Mouse (Mus musculus): ENCODE data around the gene Rhoj.

Rhoj gene

GRCm38 (mm10) chr12:75291556-75291955 lies 16.6 kb upstream of the Rhoj start:
- no peak overlapping the region for H3K4me3 ChIP-seq (replicated peaks; ENCODE audit: low read length)
- no peaks in the 10 kb centered on the region for H3K9me3 ChIP-seq (ENCODE audit: low read length)
- no peaks in the 10 kb centered on the region for H3K27me3 ChIP-seq (ENCODE audit: insufficient read depth, low read length)
- no peaks in the 10 kb centered on the region for H3K36me3 ChIP-seq (ENCODE audit: insufficient read depth, low read length)
- no peaks in the 10 kb centered on the region for H3K4me1 ChIP-seq (replicated peaks; ENCODE audit: low read depth, low read length)
- TF ChIP-seq NANOG (IDR thresholded peaks at IDR 0.05; ENCODE audit: borderline replicate concordance, low read length) (no peak), POU5F1 (IDR thresholded peaks at IDR 0.05; ENCODE audit: borderline replicate concordance, low read length) (no peak), CTCF (conservative IDR thresholded peaks at IDR 0.05; ENCODE audit: low read length) (no peak)

- H3K9me3 ChIP-seq (ENCODE audit: low read length) = no peaks in the 10 kb centered on the region
- H3K4me1 ChIP-seq (replicated peaks; ENCODE audit: low read depth, low read length) = no peaks in the 10 kb centered on the region
- H3K36me3 ChIP-seq (ENCODE audit: insufficient read depth, low read length) = no peaks in the 10 kb centered on the region
- no peak for TF ChIP-seq NANOG (IDR thresholded peaks at IDR 0.05; ENCODE audit: borderline replicate concordance, low read length)
- TF ChIP-seq CTCF (conservative IDR thresholded peaks at IDR 0.05; ENCODE audit: low read length) = no peak
- TF ChIP-seq POU5F1 (IDR thresholded peaks at IDR 0.05; ENCODE audit: borderline replicate concordance, low read length) = no peak
- H3K4me3 ChIP-seq (replicated peaks; ENCODE audit: low read length) = no peak overlapping the region
- no peaks in the 10 kb centered on the region for H3K27me3 ChIP-seq (ENCODE audit: insufficient read depth, low read length)
Measured at GRCm38 (mm10) chr12:75292939-75293338, 15.2 kb upstream of the Rhoj start.

- TF ChIP-seq CTCF (conservative IDR thresholded peaks at IDR 0.05; ENCODE audit: low read length) (no peak), NANOG (IDR thresholded peaks at IDR 0.05; ENCODE audit: borderline replicate concordance, low read length) (no peak), POU5F1 (IDR thresholded peaks at IDR 0.05; ENCODE audit: borderline replicate concordance, low read length) (no peak)
- Histone ChIP-seq H3K27me3 (ENCODE audit: insufficient read depth, low read length) (no peaks in the 10 kb centered on the region), H3K4me1 (replicated peaks; ENCODE audit: low read depth, low read length) (no peaks in the 10 kb centered on the region)
Measured at GRCm38 (mm10) chr12:75299865-75300264, 8.3 kb upstream of the Rhoj start.

GRCm38 (mm10) chr12:75304132-75304531 lies 4.0 kb upstream of the Rhoj start:
- no peak for TF ChIP-seq POU5F1 (IDR thresholded peaks at IDR 0.05; ENCODE audit: borderline replicate concordance, low read length)
- TF ChIP-seq CTCF (conservative IDR thresholded peaks at IDR 0.05; ENCODE audit: low read length) = no peak
- TF ChIP-seq NANOG (IDR thresholded peaks at IDR 0.05; ENCODE audit: borderline replicate concordance, low read length) = no peak
- peaks cover 28% of the 10 kb centered on the region for H3K27me3 ChIP-seq (ENCODE audit: insufficient read depth, low read length)
- H3K4me1 ChIP-seq (replicated peaks; ENCODE audit: low read depth, low read length) = peaks cover 13% of the 10 kb centered on the region
- H3K9me3 ChIP-seq (ENCODE audit: low read length) = no peaks in the 10 kb centered on the region
- H3K4me3 ChIP-seq (replicated peaks; ENCODE audit: low read length) = no peak overlapping the region
- no peaks in the 10 kb centered on the region for H3K36me3 ChIP-seq (ENCODE audit: insufficient read depth, low read length)

More at GRCm38 (mm10) chr12:75299865-75300264, 8.3 kb upstream of the Rhoj start:
- no peak overlapping the region for H3K4me3 ChIP-seq (replicated peaks; ENCODE audit: low read length)
- no peaks in the 10 kb centered on the region for H3K9me3 ChIP-seq (ENCODE audit: low read length)
- no peaks in the 10 kb centered on the region for H3K36me3 ChIP-seq (ENCODE audit: insufficient read depth, low read length)

- Histone ChIP-seq H3K27me3 (ENCODE audit: insufficient read depth, low read length) (peaks cover 41% of the 10 kb centered on the region), H3K36me3 (ENCODE audit: insufficient read depth, low read length) (no peaks in the 10 kb centered on the region), H3K9me3 (ENCODE audit: low read length) (no peaks in the 10 kb centered on the region), H3K4me3 (replicated peaks; ENCODE audit: low read length) (no peak overlapping the region), H3K4me1 (replicated peaks; ENCODE audit: low read depth, low read length) (peaks cover 13% of the 10 kb centered on the region)
- TF ChIP-seq NANOG (IDR thresholded peaks at IDR 0.05; ENCODE audit: borderline replicate concordance, low read length) = no peak
- no peak for TF ChIP-seq CTCF (conservative IDR thresholded peaks at IDR 0.05; ENCODE audit: low read length)
- no peak for TF ChIP-seq POU5F1 (IDR thresholded peaks at IDR 0.05; ENCODE audit: borderline replicate concordance, low read length)
Measured at GRCm38 (mm10) chr12:75309756-75310155, 1.6 kb downstream of the Rhoj start.

- H3K36me3 ChIP-seq (ENCODE audit: insufficient read depth, low read length) = no peaks in the 10 kb centered on the region
- no peaks in the 10 kb centered on the region for H3K9me3 ChIP-seq (ENCODE audit: low read length)
- no peak for TF ChIP-seq CTCF (conservative IDR thresholded peaks at IDR 0.05; ENCODE audit: low read length)
- TF ChIP-seq NANOG (IDR thresholded peaks at IDR 0.05; ENCODE audit: borderline replicate concordance, low read length) = no peak
- no peak for TF ChIP-seq POU5F1 (IDR thresholded peaks at IDR 0.05; ENCODE audit: borderline replicate concordance, low read length)
- H3K4me1 ChIP-seq (replicated peaks; ENCODE audit: low read depth, low read length) = peaks cover 13% of the 10 kb centered on the region
- no peak overlapping the region for H3K4me3 ChIP-seq (replicated peaks; ENCODE audit: low read length)
- H3K27me3 ChIP-seq (ENCODE audit: insufficient read depth, low read length) = peaks cover 41% of the 10 kb centered on the region
Measured at GRCm38 (mm10) chr12:75310766-75311165, 2.6 kb downstream of the Rhoj start.

GRCm38 (mm10) chr12:75311879-75312278 lies 3.8 kb downstream of the Rhoj start:
- H3K4me1 ChIP-seq (replicated peaks; ENCODE audit: low read depth, low read length) = peaks cover 13% of the 10 kb centered on the region

GRCm38 (mm10) chr12:75313992-75314391 lies 5.9 kb downstream of the Rhoj start:
- Histone ChIP-seq H3K36me3 (ENCODE audit: insufficient read depth, low read length) (no peaks in the 10 kb centered on the region), H3K27me3 (ENCODE audit: insufficient read depth, low read length) (peaks cover 14% of the 10 kb centered on the region), H3K9me3 (ENCODE audit: low read length) (no peaks in the 10 kb centered on the region), H3K4me1 (replicated peaks; ENCODE audit: low read depth, low read length) (peaks cover 1% of the 10 kb centered on the region; the same call in 1 of the 2 replicates), H3K4me3 (replicated peaks; ENCODE audit: low read length) (no peak overlapping the region)
- no peak for TF ChIP-seq CTCF (conservative IDR thresholded peaks at IDR 0.05; ENCODE audit: low read length)
- TF ChIP-seq NANOG (IDR thresholded peaks at IDR 0.05; ENCODE audit: borderline replicate concordance, low read length) = no peak
- no peak for TF ChIP-seq POU5F1 (IDR thresholded peaks at IDR 0.05; ENCODE audit: borderline replicate concordance, low read length)

More at GRCm38 (mm10) chr12:75311879-75312278, 3.8 kb downstream of the Rhoj start:
- Histone ChIP-seq H3K9me3 (ENCODE audit: low read length) (no peaks in the 10 kb centered on the region), H3K36me3 (ENCODE audit: insufficient read depth, low read length) (no peaks in the 10 kb centered on the region), H3K4me3 (replicated peaks; ENCODE audit: low read length) (no peak overlapping the region), H3K27me3 (ENCODE audit: insufficient read depth, low read length) (peaks cover 33% of the 10 kb centered on the region)
- TF ChIP-seq POU5F1 (IDR thresholded peaks at IDR 0.05; ENCODE audit: borderline replicate concordance, low read length) (no peak), CTCF (conservative IDR thresholded peaks at IDR 0.05; ENCODE audit: low read length) (no peak), NANOG (IDR thresholded peaks at IDR 0.05; ENCODE audit: borderline replicate concordance, low read length) (no peak)

GRCm38 (mm10) chr12:75315851-75316250 lies 7.7 kb downstream of the Rhoj start:
- Histone ChIP-seq H3K9me3 (ENCODE audit: low read length) (no peaks in the 10 kb centered on the region), H3K4me3 (replicated peaks; ENCODE audit: low read length) (no peak overlapping the region), H3K36me3 (ENCODE audit: insufficient read depth, low read length) (no peaks in the 10 kb centered on the region), H3K27me3 (ENCODE audit: insufficient read depth, low read length) (peaks cover under 1% of the 10 kb centered on the region; the same call in 1 of the 2 replicates), H3K4me1 (replicated peaks; ENCODE audit: low read depth, low read length) (no peaks in the 10 kb centered on the region)
- TF ChIP-seq POU5F1 (IDR thresholded peaks at IDR 0.05; ENCODE audit: borderline replicate concordance, low read length) (no peak), CTCF (conservative IDR thresholded peaks at IDR 0.05; ENCODE audit: low read length) (no peak), NANOG (IDR thresholded peaks at IDR 0.05; ENCODE audit: borderline replicate concordance, low read length) (no peak)

All from E14TG2a.4 (cell line).